Mouse (Mus musculus): ENCODE results near the gene Sema6d.

DNA sequence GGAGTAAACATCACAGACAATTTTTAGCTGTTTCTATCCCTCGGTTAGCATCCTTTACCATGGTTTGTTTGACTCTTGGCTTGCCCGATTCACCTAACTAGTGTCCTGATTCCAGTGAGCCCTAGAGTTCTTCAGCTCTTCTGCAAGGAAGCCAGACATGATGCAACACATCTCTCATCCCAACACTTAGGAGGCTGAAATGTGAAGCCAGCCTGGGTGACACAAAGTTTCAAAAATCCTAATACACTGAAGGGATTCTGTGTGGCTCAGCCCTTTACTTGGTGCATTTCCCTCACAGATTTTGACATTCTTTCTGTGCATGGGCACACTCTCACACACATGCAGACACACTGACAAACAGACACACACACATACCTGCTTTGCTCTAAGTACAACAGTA, 560.8 kb downstream of the Sema6d start:
- TF ChIP-seq CTCF (IDR thresholded peaks at IDR 0.05; ENCODE audit: low read depth) (no peak), EP300 (IDR thresholded peaks at IDR 0.05; ENCODE audit: low read depth) (no peak)

Measured in liver, postnatal 0 days (tissue).